Mouse (Mus musculus) cortical plate, adult 2 months (tissue): ENCODE data around the gene Gm11733.

Experiments used
- CTCF ChIP-seq: fragments of 200-500 bp; IDR thresholded peaks from 2 replicates; pipeline ENCODE4 v1.5.1; 2011; ENCODE audit warnings: mild to moderate bottlenecking, control low read depth, low read length; ENCODE audit not compliant: insufficient read depth; ENCODE audit errors: extremely low read depth
- POLR2A ChIP-seq: fragments of 200-500 bp; IDR thresholded peaks from 2 replicates; pipeline ENCODE4 v1.6.1; 2011; ENCODE audit warnings: mild to moderate bottlenecking, low read length, control low read depth; ENCODE audit not compliant: insufficient read depth; ENCODE audit errors: extremely low read depth

GRCm38 (mm10) chr11:117475204-117475603 is 9.0 kb upstream of the Gm11733 start:
- no peak for TF ChIP-seq POLR2A
- no peak for TF ChIP-seq CTCF
